Mouse (Mus musculus) thymus, adult 2 months (tissue): ENCODE data around the gene Gna11.

Experiments used
- CTCF ChIP-seq: fragments of 200-500 bp; IDR thresholded peaks from 2 replicates; pipeline ENCODE4 v1.5.1; 2012; ENCODE audit warnings: mild to moderate bottlenecking, control low read depth, low read length, moderate library complexity, borderline replicate concordance; ENCODE audit not compliant: control insufficient read depth, poor library complexity, insufficient read depth; ENCODE audit errors: extremely low read depth
- POLR2A ChIP-seq: fragments of 200-500 bp; IDR thresholded peaks from 2 replicates; pipeline ENCODE4 v1.6.1; 2012; ENCODE audit warnings: mild to moderate bottlenecking, low read length, control low read depth, moderate library complexity; ENCODE audit not compliant: control insufficient read depth, poor library complexity, insufficient read depth; ENCODE audit errors: extremely low read depth

DNA sequence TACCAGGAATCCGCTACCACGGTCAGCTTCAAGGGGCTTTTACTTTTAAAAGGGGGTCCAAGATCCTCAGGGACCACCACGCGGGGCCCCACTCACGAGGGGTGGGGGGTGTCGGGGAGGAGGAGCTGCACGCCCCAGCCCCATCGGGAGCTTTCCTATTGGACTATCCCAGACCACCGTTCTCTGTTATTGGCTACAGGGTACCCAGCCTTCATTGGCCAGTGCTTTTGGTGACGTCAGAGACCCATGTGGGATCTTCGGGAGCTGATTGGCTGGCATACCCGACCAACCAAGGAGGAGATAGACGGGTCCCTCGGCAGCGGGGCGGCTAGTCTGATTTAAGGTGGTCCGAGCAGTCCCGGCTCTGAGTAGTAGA is 26.5 kb upstream of the Gna11 start:
- TF ChIP-seq POLR2A = no peak
- 0 out of 2 replicates have a peak, but pooled peaks have one; percentile 37 for TF ChIP-seq CTCF
